Mouse (Mus musculus) ES-Bruce4 (cell line): Measurements from ENCODE around the gene Oser1. TPM values are rescaled to one million over a fixed set of nuclear protein-coding genes. Genes with fewer than 3 reads are reported as not detected.
A peak's percentile ranks its signal among the peaks of the same experiment; 100 is the strongest.

ENCODE experiments used
- H3K27ac ChIP-seq: 2 replicates; pipeline ENCODE4 v1.5.1; 2012; ENCODE audit warnings: low read length, inconsistent platforms; ENCODE audit not compliant: insufficient read depth
- H3K27me3 ChIP-seq: 2 replicates; pipeline ENCODE4 v1.6.1; 2012; ENCODE audit warnings: mild to moderate bottlenecking, low read length, inconsistent platforms; ENCODE audit not compliant: control insufficient read depth, poor library complexity, insufficient read depth, severe bottlenecking
- H3K36me3 ChIP-seq: 2 replicates; pipeline ENCODE4 v1.6.1; 2012; ENCODE audit warnings: inconsistent platforms, mild to moderate bottlenecking, low read length, moderate library complexity; ENCODE audit not compliant: control insufficient read depth, poor library complexity, insufficient read depth, severe bottlenecking
- H3K4me1 ChIP-seq: one replicate; pipeline ENCODE4 v1.8.1; 2011; ENCODE audit warnings: low read length; ENCODE audit not compliant: control insufficient read depth, insufficient read depth
- H3K4me3 ChIP-seq: 2 replicates; pipeline ENCODE4 v1.5.1; 2011; ENCODE audit warnings: low read depth, mild to moderate bottlenecking, low read length
- H3K9ac ChIP-seq: 2 replicates; pipeline ENCODE4 v1.6.1; 2012; ENCODE audit warnings: low read depth, mild to moderate bottlenecking, inconsistent platforms; ENCODE audit not compliant: poor library complexity, severe bottlenecking
- H3K9me3 ChIP-seq: replicated peaks from 2 replicates; pipeline ENCODE4 v1.6.1; 2012; ENCODE audit warnings: mild to moderate bottlenecking, low read length, inconsistent platforms; ENCODE audit not compliant: control insufficient read depth, poor library complexity, insufficient read depth, severe bottlenecking
- CTCF ChIP-seq: IDR thresholded peaks from one replicate; pipeline ENCODE4 v1.8.1; 2011; ENCODE audit warnings: low read depth, low read length
- EP300 ChIP-seq: IDR thresholded peaks from 2 replicates; pipeline ENCODE4 v1.6.1; 2011; ENCODE audit warnings: low read depth, low read length; ENCODE audit not compliant: insufficient read depth
- POLR2A ChIP-seq: IDR thresholded peaks from one replicate; pipeline ENCODE4 v1.8.1; 2011; ENCODE audit warnings: low read length; ENCODE audit not compliant: insufficient read depth
- polyA plus RNA-seq: library from polyadenylated mRNA; stranded (reverse); fragments of >200 nt; gene quantifications from 2 replicates; pipeline ENCODE4 v1.2.4, GENCODE M21; 2011; ENCODE audit warnings: low read depth; ENCODE audit not compliant: missing spikeins, insufficient read depth, insufficient read length

Oser1 gene
- polyA plus RNA-seq, 1 experiment: 48.3 TPM

DNA sequence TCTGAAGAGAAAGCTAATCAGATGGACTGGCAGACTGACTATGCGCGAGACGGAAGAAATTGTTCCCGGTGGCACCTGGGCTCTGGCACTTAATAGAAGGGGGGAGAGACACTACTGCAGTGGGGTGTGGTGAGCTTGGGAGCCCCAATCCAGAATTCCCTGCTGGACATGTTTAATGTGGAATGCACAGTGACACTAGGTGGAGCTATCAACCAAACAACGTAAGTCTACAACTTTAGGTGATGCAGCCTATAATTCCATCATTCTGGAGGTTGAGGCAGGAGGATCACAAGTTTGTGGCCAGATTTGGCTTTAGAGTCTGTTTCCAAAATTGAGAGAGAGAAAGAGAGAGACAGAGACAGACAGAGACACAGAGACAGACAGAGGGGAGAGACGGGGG is 28.2 kb upstream of the Oser1 start:
- no peaks in the 10 kb centered on the region for H3K9me3 ChIP-seq
- no peak overlapping the region for H3K4me3 ChIP-seq
- no peaks in the 10 kb centered on the region for H3K36me3 ChIP-seq
- no peak for TF ChIP-seq EP300
- TF ChIP-seq CTCF: peak; percentile 17
- no peak overlapping the region for H3K27ac ChIP-seq
- no peak overlapping the region for H3K9ac ChIP-seq
- H3K4me1 ChIP-seq: no peaks in the 10 kb centered on the region
- no peaks in the 10 kb centered on the region for H3K27me3 ChIP-seq

DNA sequence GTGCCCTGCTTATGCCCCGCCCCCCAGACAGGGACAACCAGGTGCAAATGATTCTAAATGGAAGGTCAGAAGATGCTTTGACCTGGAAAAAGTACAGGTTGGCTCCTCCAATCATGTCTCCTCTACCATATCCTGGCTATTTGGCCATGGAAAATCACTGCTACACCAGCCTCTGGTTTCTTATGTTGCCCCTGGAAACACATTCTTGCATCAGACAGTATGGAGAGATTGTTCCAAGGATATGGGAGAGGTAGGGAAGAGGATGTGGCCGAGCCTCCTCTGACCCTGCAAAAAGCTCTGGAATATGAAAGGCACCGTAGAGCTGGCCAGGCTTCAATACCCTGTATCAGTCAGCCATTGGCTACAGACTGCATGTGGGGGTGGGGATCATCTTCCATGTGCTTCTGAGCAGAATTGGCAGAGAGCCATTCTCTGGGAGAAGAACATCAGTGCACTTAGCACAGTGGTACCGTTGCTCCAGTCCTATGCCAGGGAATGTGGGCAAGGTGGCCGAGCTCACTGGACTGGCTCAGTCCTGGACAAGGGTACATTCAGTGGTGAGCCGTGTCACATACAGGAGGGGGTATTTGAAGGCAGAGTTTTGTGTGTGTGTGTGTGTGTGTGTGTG is 26.3 kb upstream of the Oser1 start:
- Histone ChIP-seq H3K9ac (no peak overlapping the region), H3K36me3 (no peaks in the 10 kb centered on the region), H3K9me3 (no peaks in the 10 kb centered on the region), H3K27ac (no peak overlapping the region), H3K4me3 (no peak overlapping the region), H3K27me3 (no peaks in the 10 kb centered on the region), H3K4me1 (no peaks in the 10 kb centered on the region)
- no peak for TF ChIP-seq EP300
- TF ChIP-seq POLR2A: no peak
- no peak for TF ChIP-seq CTCF

DNA sequence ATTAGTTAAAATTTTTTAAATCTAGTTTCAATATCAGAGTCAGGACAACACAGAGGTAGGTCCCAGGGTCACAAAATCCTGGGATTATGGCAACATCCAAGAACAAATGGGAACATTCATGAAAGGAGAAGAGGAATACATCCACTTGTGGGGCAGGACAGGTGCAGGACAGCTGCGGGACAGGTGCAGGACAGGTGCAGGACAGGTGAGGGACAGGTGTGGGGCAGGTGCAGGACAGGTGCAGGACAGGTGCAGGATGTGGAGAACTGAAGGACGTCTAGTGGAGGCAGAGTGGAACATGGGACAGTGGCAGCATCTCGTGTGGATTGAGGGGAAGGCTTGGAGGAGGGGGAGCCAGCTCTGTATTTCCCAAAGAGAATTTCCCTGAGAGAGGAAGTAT is 24.8 kb upstream of the Oser1 start:
- H3K36me3 ChIP-seq: no peaks in the 10 kb centered on the region
- H3K4me3 ChIP-seq: no peak overlapping the region
- no peak overlapping the region for H3K27ac ChIP-seq
- no peak overlapping the region for H3K9ac ChIP-seq
- TF ChIP-seq CTCF (no peak), EP300 (no peak), POLR2A (no peak)
- no peaks in the 10 kb centered on the region for H3K9me3 ChIP-seq
- no peaks in the 10 kb centered on the region for H3K27me3 ChIP-seq
- H3K4me1 ChIP-seq: no peaks in the 10 kb centered on the region

DNA sequence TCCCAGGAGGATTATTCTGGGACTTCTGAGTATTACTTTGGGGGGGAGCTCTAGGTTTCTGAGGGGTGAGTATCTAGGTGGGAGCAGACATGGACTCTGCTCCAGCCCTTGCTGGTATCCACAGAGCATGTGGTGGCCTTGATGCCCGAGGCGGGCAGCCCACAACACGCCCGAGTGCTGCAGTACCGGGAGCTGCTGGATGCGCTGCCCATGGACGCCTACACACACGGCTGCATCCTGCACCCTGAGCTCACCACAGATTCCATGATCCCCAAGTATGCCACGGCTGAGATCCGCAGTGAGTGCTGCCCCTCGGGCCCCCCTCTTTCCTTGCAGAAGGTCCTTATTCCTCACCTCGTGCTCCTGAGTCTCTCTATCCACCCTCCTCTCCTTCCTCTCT is 22.9 kb upstream of the Oser1 start:
- no peak overlapping the region for H3K4me3 ChIP-seq
- no peak for TF ChIP-seq POLR2A
- TF ChIP-seq EP300: no peak
- no peak for TF ChIP-seq CTCF
- H3K9me3 ChIP-seq: no peaks in the 10 kb centered on the region
- no peaks in the 10 kb centered on the region for H3K4me1 ChIP-seq
- no peaks in the 10 kb centered on the region for H3K27me3 ChIP-seq
- no peak overlapping the region for H3K9ac ChIP-seq
- no peak overlapping the region for H3K27ac ChIP-seq
- H3K36me3 ChIP-seq: no peaks in the 10 kb centered on the region

DNA sequence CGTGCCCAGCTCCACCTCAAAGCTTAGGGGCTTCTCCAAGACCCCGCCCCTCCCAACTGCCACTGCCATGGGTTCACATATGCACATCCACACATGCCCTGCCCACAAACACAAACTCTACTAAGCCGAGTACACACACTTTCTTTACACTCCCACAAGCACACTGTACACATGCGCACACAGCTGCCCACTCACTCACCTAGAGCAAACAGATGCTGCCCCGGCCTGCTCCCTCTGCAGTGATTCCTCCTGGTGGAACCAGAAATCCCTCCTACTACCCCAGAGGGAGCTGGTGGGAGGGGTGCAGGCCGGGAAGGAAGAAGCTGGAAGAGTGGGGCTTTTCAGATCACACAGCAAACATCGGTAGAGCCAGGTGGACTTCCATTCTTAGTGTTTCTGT is 19.5 kb upstream of the Oser1 start:
- Histone ChIP-seq H3K9me3 (no peaks in the 10 kb centered on the region), H3K4me1 (no peaks in the 10 kb centered on the region), H3K27me3 (no peaks in the 10 kb centered on the region), H3K4me3 (no peak overlapping the region), H3K27ac (no peak overlapping the region), H3K9ac (no peak overlapping the region), H3K36me3 (no peaks in the 10 kb centered on the region)
- TF ChIP-seq POLR2A: no peak
- TF ChIP-seq EP300: no peak
- TF ChIP-seq CTCF: no peak

DNA sequence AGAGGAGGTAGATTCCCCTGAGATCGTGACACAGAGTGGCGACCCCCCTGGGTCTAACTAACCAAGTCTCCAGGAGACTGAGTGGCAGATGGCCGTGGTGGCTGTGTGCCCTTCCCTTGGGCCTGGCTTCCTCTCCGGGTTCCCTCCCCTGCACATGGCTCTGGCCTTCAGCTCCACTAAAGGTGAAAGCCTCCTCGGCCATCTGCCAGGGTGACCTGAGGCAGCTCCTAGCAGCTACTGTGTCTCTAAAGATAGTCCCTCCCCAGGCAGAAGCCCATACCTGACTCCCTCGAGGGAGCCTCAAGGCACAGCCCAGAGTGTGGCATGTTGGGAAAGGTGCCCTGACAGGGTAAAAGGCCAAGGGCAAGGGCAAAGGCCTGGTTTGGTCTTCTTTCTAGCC is 19.0 kb upstream of the Oser1 start:
- Histone ChIP-seq H3K4me3 (no peak overlapping the region), H3K9ac (no peak overlapping the region), H3K27ac (no peak overlapping the region), H3K9me3 (no peaks in the 10 kb centered on the region), H3K27me3 (no peaks in the 10 kb centered on the region), H3K36me3 (no peaks in the 10 kb centered on the region), H3K4me1 (no peaks in the 10 kb centered on the region)
- TF ChIP-seq EP300: no peak
